Mouse (Mus musculus): Measurements from ENCODE around the gene St6gal2. TPM values are rescaled to one million over a fixed set of nuclear protein-coding genes. Genes with fewer than 3 reads are reported as not detected.

The St6gal2 gene
- total RNA-seq (2021), result not detected
- long read RNA-seq, experiment 1, result 0 reads
- long read RNA-seq, experiment 2, partial matches to known transcripts, result 0 of 1 reads
- long read RNA-seq, experiment 2, other reads (novel, unspliced or antisense), result 1 of 1 reads

- no peak for DNase-seq (ENCODE audit: low spot score)
Measured at GRCm38 (mm10) chr17:55445250-55446184, at the start of gene St6gal2. Gene St6gal2 (plus strand): TSS chr17:55445382.

GRCm38 (mm10) chr17:55406043-55406442, 39.1 kb upstream of the St6gal2 start:
- no peak for DNase-seq (ENCODE audit: low spot score)

- no peak for DNase-seq (ENCODE audit: low spot score)
Measured at GRCm38 (mm10) chr17:55416519-55416918, 28.7 kb upstream of the St6gal2 start.

GRCm38 (mm10) chr17:55446185-55446527, 974 bp downstream of the St6gal2 start:
- DNase-seq (ENCODE audit: low spot score), result no peak

- no peak for DNase-seq (ENCODE audit: low spot score)
Measured at GRCm38 (mm10) chr17:55446698-55447097, 1.5 kb downstream of the St6gal2 start.

GRCm38 (mm10) chr17:55450943-55451342, 5.8 kb downstream of the St6gal2 start:
- no peak for DNase-seq (ENCODE audit: low spot score)

GRCm38 (mm10) chr17:55454487-55454886, 9.3 kb downstream of the St6gal2 start:
- no peak for DNase-seq (ENCODE audit: low spot score)

- no peak for DNase-seq (ENCODE audit: low spot score)
Measured at GRCm38 (mm10) chr17:55460187-55460586, 15.0 kb downstream of the St6gal2 start.

GRCm38 (mm10) chr17:55467579-55467978, 22.4 kb downstream of the St6gal2 start:
- DNase-seq (ENCODE audit: low spot score), result no peak

- DNase-seq (ENCODE audit: low spot score), result no peak
Measured at GRCm38 (mm10) chr17:55468963-55469362, 23.8 kb downstream of the St6gal2 start.

GRCm38 (mm10) chr17:55475974-55476373, 30.8 kb downstream of the St6gal2 start:
- no peak for DNase-seq (ENCODE audit: low spot score)

GRCm38 (mm10) chr17:55477361-55477760, 32.2 kb downstream of the St6gal2 start:
- no peak for DNase-seq (ENCODE audit: low spot score)

- DNase-seq (ENCODE audit: low spot score), result no peak
Measured at GRCm38 (mm10) chr17:55479367-55479766, 34.2 kb downstream of the St6gal2 start.

- no peak for DNase-seq (ENCODE audit: low spot score)
Measured at GRCm38 (mm10) chr17:55484108-55484870, 39.1 kb downstream of the St6gal2 start.

GRCm38 (mm10) chr17:55531872-55532271, 86.7 kb downstream of the St6gal2 start:
- no peak for DNase-seq (ENCODE audit: low spot score)

- no peak for DNase-seq (ENCODE audit: low spot score)
Measured at GRCm38 (mm10) chr17:55548476-55548875, 103.3 kb downstream of the St6gal2 start.

- no peak for DNase-seq (ENCODE audit: low spot score)
Measured at GRCm38 (mm10) chr17:55561774-55562173, 116.6 kb downstream of the St6gal2 start.

Other genes starting within 250 kb of the St6gal2 start
- not detected for gene Vmn2r118, start 179.8 kb downstream of the St6gal2 start, total RNA-seq (2021)

Data from gastrocnemius, adult 18-20 months (tissue).